ENCODE assay signal across 1 mouse cellular context in genomic region chr5:107224820-107225417, GRCm38 (mm10).
TF ChIP-seq lines count a peak whose summit lies in the region.

No protein-coding gene starts in this region.

TF ChIP-seq in MEL, 35 proteins besides CTCF, POLR2A, EP300 and RAD21 (continued from another document):
- TF ChIP-seq TCF12 (IDR thresholded peaks at IDR 0.05; ENCODE audit: low read depth, low read length) (peak; percentile 34; the same call in 1 of the 2 replicates), NRF1 (IDR thresholded peaks at IDR 0.05; ENCODE audit: insufficient read depth, low read depth, low read length, poor library complexity, severe bottlenecking) (no peak), ZNF384 (IDR thresholded peaks at IDR 0.05; ENCODE audit: low read depth, low read length) (peak; percentile 97), USF1 (IDR thresholded peaks at IDR 0.05; ENCODE audit: low read depth, low read length) (peak; percentile 89), MXI1 (IDR thresholded peaks at IDR 0.05; ENCODE audit: low read depth, low read length) (no peak), UBTF (IDR thresholded peaks at IDR 0.05; ENCODE audit: borderline replicate concordance, insufficient read depth, low read depth, low read length) (no peak)
TF ChIP-seq in MEL: peak in this region for 11.
